Mouse (Mus musculus) heart, adult 11 months (tissue): ENCODE measurements around the gene AA986860.

Source experiments
- DNase-seq: peaks from one replicate; pipeline ENCODE4 v3.0.0; 2022

Gene AA986860

GRCm38 (mm10) chr1:130737411-130737881 is 5.7 kb downstream of the AA986860 start:
- peak; percentile 84 for DNase-seq

GRCm38 (mm10) chr1:130737916-130738315 is 6.1 kb downstream of the AA986860 start:
- no peak for DNase-seq

- no peak for DNase-seq
Observed at GRCm38 (mm10) chr1:130738551-130739106, 6.9 kb downstream of the AA986860 start.

- no peak for DNase-seq
Observed at GRCm38 (mm10) chr1:130739636-130740035, 7.9 kb downstream of the AA986860 start.

GRCm38 (mm10) chr1:130740227-130740648 is 8.5 kb downstream of the AA986860 start:
- peak; percentile 87 for DNase-seq

GRCm38 (mm10) chr1:130740781-130741720 is 9.3 kb downstream of the AA986860 start:
- DNase-seq = peak; percentile 91

- DNase-seq = no peak
Observed at GRCm38 (mm10) chr1:130742201-130742600, 10.4 kb downstream of the AA986860 start.

GRCm38 (mm10) chr1:130743775-130744174 is 12.0 kb downstream of the AA986860 start:
- no peak for DNase-seq

- no peak for DNase-seq
Observed at GRCm38 (mm10) chr1:130744217-130744616, 12.4 kb downstream of the AA986860 start.

GRCm38 (mm10) chr1:130744961-130745360 is 13.2 kb downstream of the AA986860 start:
- DNase-seq = no peak

GRCm38 (mm10) chr1:130745591-130745990 is 13.8 kb downstream of the AA986860 start:
- DNase-seq = no peak

GRCm38 (mm10) chr1:130746819-130747218 is 15.0 kb downstream of the AA986860 start:
- DNase-seq = no peak

GRCm38 (mm10) chr1:130759689-130760088 is 27.9 kb downstream of the AA986860 start:
- DNase-seq = no peak

GRCm38 (mm10) chr1:130761597-130761996 is 29.8 kb downstream of the AA986860 start:
- no peak for DNase-seq

GRCm38 (mm10) chr1:130762045-130762760 is 30.4 kb downstream of the AA986860 start:
- DNase-seq = no peak

GRCm38 (mm10) chr1:130764027-130764461 is 32.3 kb downstream of the AA986860 start:
- no peak for DNase-seq

- peak; percentile 90 for DNase-seq
Observed at GRCm38 (mm10) chr1:130767066-130767465, 35.3 kb downstream of the AA986860 start.

GRCm38 (mm10) chr1:130769925-130770324 is 38.1 kb downstream of the AA986860 start:
- no peak for DNase-seq

- peak; percentile 72 for DNase-seq
Observed at GRCm38 (mm10) chr1:130770487-130770886, 38.7 kb downstream of the AA986860 start.

GRCm38 (mm10) chr1:130770981-130771494 is 39.3 kb downstream of the AA986860 start:
- no peak for DNase-seq

- DNase-seq = no peak
Observed at GRCm38 (mm10) chr1:130775234-130775633, 43.5 kb downstream of the AA986860 start.

- no peak for DNase-seq
Observed at GRCm38 (mm10) chr1:130775691-130776331, 44.0 kb downstream of the AA986860 start.
